Mouse (Mus musculus): ENCODE measurements around the gene Birc7.
A peak's percentile ranks its signal among the peaks of the same experiment; 100 is the strongest.

Birc7 gene

GRCm38 (mm10) chr2:180905556-180906221 is 23.1 kb upstream of the Birc7 start:
- no peak for ATAC-seq (ENCODE audit: low TSS enrichment)

- peak; percentile 72 for ATAC-seq (ENCODE audit: low TSS enrichment)
Measured at GRCm38 (mm10) chr2:180910928-180911327, 17.9 kb upstream of the Birc7 start.

- no peak for ATAC-seq (ENCODE audit: low TSS enrichment)
Measured at GRCm38 (mm10) chr2:180915886-180916433, 12.9 kb upstream of the Birc7 start.

- 0 out of 2 replicates have a peak, but pooled peaks have one; percentile 5 for ATAC-seq (ENCODE audit: low TSS enrichment)
Measured at GRCm38 (mm10) chr2:180919913-180920809, 8.7 kb upstream of the Birc7 start.

- ATAC-seq (ENCODE audit: low TSS enrichment) = peak; percentile 89
Measured at GRCm38 (mm10) chr2:180920810-180921400, 7.9 kb upstream of the Birc7 start, which contains the start of gene Ythdf1. Gene Ythdf1 (minus strand): TSS chr2:180920949.

GRCm38 (mm10) chr2:180922739-180923138 is 6.1 kb upstream of the Birc7 start:
- no peak for ATAC-seq (ENCODE audit: low TSS enrichment)

GRCm38 (mm10) chr2:180925176-180925575 is 3.6 kb upstream of the Birc7 start:
- ATAC-seq (ENCODE audit: low TSS enrichment) = 0 out of 2 replicates have a peak, but pooled peaks have one; percentile 35

- no peak for ATAC-seq (ENCODE audit: low TSS enrichment)
Measured at GRCm38 (mm10) chr2:180932418-180932817, 3.6 kb downstream of the Birc7 start.

- no peak for ATAC-seq (ENCODE audit: low TSS enrichment)
Measured at GRCm38 (mm10) chr2:180940187-180940586, 11.4 kb downstream of the Birc7 start.

GRCm38 (mm10) chr2:180941869-180942268 is 13.0 kb downstream of the Birc7 start:
- no peak for ATAC-seq (ENCODE audit: low TSS enrichment)

GRCm38 (mm10) chr2:180949947-180950346 is 21.1 kb downstream of the Birc7 start:
- ATAC-seq (ENCODE audit: low TSS enrichment) = no peak

GRCm38 (mm10) chr2:180952731-180953171 is 23.9 kb downstream of the Birc7 start:
- 0 out of 2 replicates have a peak, but pooled peaks have one; percentile 19 for ATAC-seq (ENCODE audit: low TSS enrichment)

- ATAC-seq (ENCODE audit: low TSS enrichment) = no peak
Measured at GRCm38 (mm10) chr2:180953638-180954037, 24.8 kb downstream of the Birc7 start.

GRCm38 (mm10) chr2:180954061-180955047 is 25.5 kb downstream of the Birc7 start, which contains the start of gene Nkain4:
Gene Nkain4 (minus strand): TSS chr2:180954699.
- peak; percentile 74 for ATAC-seq (ENCODE audit: low TSS enrichment)

GRCm38 (mm10) chr2:180959605-180960004 is 30.8 kb downstream of the Birc7 start:
- ATAC-seq (ENCODE audit: low TSS enrichment) = no peak

GRCm38 (mm10) chr2:180960187-180960586 is 31.4 kb downstream of the Birc7 start:
- no peak for ATAC-seq (ENCODE audit: low TSS enrichment)

- no peak for ATAC-seq (ENCODE audit: low TSS enrichment)
Measured at GRCm38 (mm10) chr2:180962616-180963308, 33.9 kb downstream of the Birc7 start.

GRCm38 (mm10) chr2:180963956-180964355 is 35.1 kb downstream of the Birc7 start:
- ATAC-seq (ENCODE audit: low TSS enrichment) = peak; percentile 56; the same call in 1 of the 2 replicates

GRCm38 (mm10) chr2:180966092-180966882 is 37.5 kb downstream of the Birc7 start:
- peak; percentile 38; the same call in 1 of the 2 replicates for ATAC-seq (ENCODE audit: low TSS enrichment)

Data from frontal cortex, adult (tissue).